Mouse (Mus musculus) induced T-regulatory cell, adult 2 months (primary cell): Measurements from ENCODE around the gene Ggt1.
A peak's percentile ranks its signal among the peaks of the same experiment; 100 is the strongest.

Experiments
- DNase-seq: peaks from one replicate; pipeline ENCODE4 v3.0.0-alpha.2; 2012; ENCODE audit warnings: low read depth

Ggt1 gene

GRCm38 (mm10) chr10:75549886-75550285 is 11.5 kb upstream of the Ggt1 start:
- no peak for DNase-seq

- DNase-seq = no peak
Measured at GRCm38 (mm10) chr10:75551175-75551574, 10.2 kb upstream of the Ggt1 start.

- DNase-seq = no peak
Measured at GRCm38 (mm10) chr10:75552106-75552505, 9.3 kb upstream of the Ggt1 start.

- no peak for DNase-seq
Measured at GRCm38 (mm10) chr10:75552701-75553450, 8.5 kb upstream of the Ggt1 start.

- no peak for DNase-seq
Measured at GRCm38 (mm10) chr10:75554090-75554489, 7.3 kb upstream of the Ggt1 start.

GRCm38 (mm10) chr10:75555557-75555956 is 5.8 kb upstream of the Ggt1 start:
- no peak for DNase-seq

GRCm38 (mm10) chr10:75556026-75556425 is 5.4 kb upstream of the Ggt1 start:
- no peak for DNase-seq

GRCm38 (mm10) chr10:75558515-75558914 is 2.9 kb upstream of the Ggt1 start:
- DNase-seq = no peak

GRCm38 (mm10) chr10:75559041-75559675 is 2.2 kb upstream of the Ggt1 start:
- no peak for DNase-seq

- DNase-seq = peak; percentile 48
Measured at GRCm38 (mm10) chr10:75559676-75560548, 1.5 kb upstream of the Ggt1 start, which contains the start of gene Lrrc75b. TSS of gene Lrrc75b (minus strand) at chr10:75560330.

GRCm38 (mm10) chr10:75560549-75560899 is 880 bp upstream of the Ggt1 start:
- no peak for DNase-seq

GRCm38 (mm10) chr10:75562596-75562995 is 1.2 kb downstream of the Ggt1 start:
- no peak for DNase-seq

- DNase-seq = no peak
Measured at GRCm38 (mm10) chr10:75564687-75565265, 3.4 kb downstream of the Ggt1 start.

- DNase-seq = peak; percentile 88
Measured at GRCm38 (mm10) chr10:75565436-75565835, 4.0 kb downstream of the Ggt1 start.

GRCm38 (mm10) chr10:75565906-75566305 is 4.5 kb downstream of the Ggt1 start:
- DNase-seq = no peak

- DNase-seq = peak; percentile 52
Measured at GRCm38 (mm10) chr10:75566321-75566720, 4.9 kb downstream of the Ggt1 start.

- peak; percentile 30 for DNase-seq
Measured at GRCm38 (mm10) chr10:75566765-75567164, 5.4 kb downstream of the Ggt1 start.

GRCm38 (mm10) chr10:75568029-75568428 is 6.6 kb downstream of the Ggt1 start:
- no peak for DNase-seq

- DNase-seq = no peak
Measured at GRCm38 (mm10) chr10:75568441-75568840, 7.0 kb downstream of the Ggt1 start.

GRCm38 (mm10) chr10:75568851-75569250 is 7.4 kb downstream of the Ggt1 start:
- no peak for DNase-seq

GRCm38 (mm10) chr10:75570981-75571657 is 9.7 kb downstream of the Ggt1 start:
- DNase-seq = no peak

GRCm38 (mm10) chr10:75571937-75572336 is 10.5 kb downstream of the Ggt1 start:
- no peak for DNase-seq
